Mouse (Mus musculus): Measurements from ENCODE around the gene Cd84. TPM values are rescaled to one million over a fixed set of nuclear protein-coding genes. Genes with fewer than 3 reads are reported as not detected.

Gene Cd84
- polyA plus RNA-seq, 1 experiment from 2014 or later, result 1.2 TPM

DNA sequence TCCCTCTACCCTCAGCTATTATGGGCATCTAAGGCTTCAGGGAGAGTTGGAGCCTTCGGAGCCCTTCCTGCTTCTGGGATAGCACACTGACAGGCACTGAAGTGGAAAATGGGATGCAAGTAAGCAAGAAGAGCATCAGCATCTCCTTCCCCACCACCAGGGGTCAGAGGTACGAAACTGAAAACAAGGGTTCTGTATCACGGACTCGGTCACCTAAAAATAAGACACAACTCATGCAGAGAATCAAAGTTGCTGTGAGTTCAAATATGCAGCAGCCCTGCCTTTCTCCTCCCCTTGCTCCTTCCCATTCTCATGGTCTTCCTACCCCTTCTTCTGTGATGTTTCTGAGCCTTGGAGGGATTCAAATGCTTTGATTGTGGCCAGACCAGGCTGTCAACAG, 14.0 kb upstream of the Cd84 start:
- Histone ChIP-seq H3K36me3 (ENCODE audit: control insufficient read depth, insufficient read depth, low read length) (no peaks in the 10 kb centered on the region), H3K9ac (ENCODE audit: low read length) (no peak overlapping the region), H3K4me2 (ENCODE audit: low read depth) (no peak overlapping the region), H3K4me1 (ENCODE audit: control insufficient read depth, insufficient read depth, low read length) (no peaks in the 10 kb centered on the region), H3K9me3 (ENCODE audit: control insufficient read depth, low read length) (no peaks in the 10 kb centered on the region), H3K4me3 (ENCODE audit: low read depth, low read length) (no peak overlapping the region), H3K27me3 (ENCODE audit: control insufficient read depth, insufficient read depth, low read length) (no peaks in the 10 kb centered on the region), H3K27ac (ENCODE audit: low read depth, low read length) (no peak overlapping the region)
- no peak for ATAC-seq (ENCODE audit: insufficient read depth, low FRiP score, low TSS enrichment)
- WGBS, result 53% methylated on average over 4 of the region's 4 CpGs
- DNase-seq (ENCODE audit: low spot score), result no peak

DNA sequence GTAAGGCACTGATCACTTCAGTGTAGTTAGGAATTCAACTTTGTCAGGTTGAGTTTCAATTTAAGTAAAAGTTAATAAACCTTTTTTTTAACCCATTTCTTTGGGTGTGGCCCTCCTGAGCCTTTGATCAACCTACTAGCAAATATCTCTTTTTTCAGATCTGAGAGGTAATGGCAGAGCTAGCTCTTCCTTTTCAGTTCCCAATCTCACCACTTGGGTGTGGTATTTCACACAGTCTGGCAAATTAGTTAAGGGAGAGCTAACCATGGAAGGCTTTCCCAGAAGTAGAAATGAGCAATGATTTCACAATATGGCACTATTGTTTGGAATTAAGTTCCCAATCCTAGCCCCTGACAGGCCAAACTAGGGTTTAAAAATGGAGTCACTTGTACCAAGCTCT, 13.3 kb upstream of the Cd84 start:
- Histone ChIP-seq H3K4me3 (ENCODE audit: low read depth, low read length) (no peak overlapping the region), H3K4me1 (ENCODE audit: control insufficient read depth, insufficient read depth, low read length) (no peaks in the 10 kb centered on the region), H3K27ac (ENCODE audit: low read depth, low read length) (no peak overlapping the region), H3K9me3 (ENCODE audit: control insufficient read depth, low read length) (no peaks in the 10 kb centered on the region), H3K4me2 (ENCODE audit: low read depth) (no peak overlapping the region), H3K27me3 (ENCODE audit: control insufficient read depth, insufficient read depth, low read length) (no peaks in the 10 kb centered on the region), H3K9ac (ENCODE audit: low read length) (no peak overlapping the region), H3K36me3 (ENCODE audit: control insufficient read depth, insufficient read depth, low read length) (no peaks in the 10 kb centered on the region)
- DNase-seq (ENCODE audit: low spot score) (no peak), ATAC-seq (ENCODE audit: insufficient read depth, low FRiP score, low TSS enrichment) (peak; percentile 50; the same call in 1 of the 2 replicates)

DNA sequence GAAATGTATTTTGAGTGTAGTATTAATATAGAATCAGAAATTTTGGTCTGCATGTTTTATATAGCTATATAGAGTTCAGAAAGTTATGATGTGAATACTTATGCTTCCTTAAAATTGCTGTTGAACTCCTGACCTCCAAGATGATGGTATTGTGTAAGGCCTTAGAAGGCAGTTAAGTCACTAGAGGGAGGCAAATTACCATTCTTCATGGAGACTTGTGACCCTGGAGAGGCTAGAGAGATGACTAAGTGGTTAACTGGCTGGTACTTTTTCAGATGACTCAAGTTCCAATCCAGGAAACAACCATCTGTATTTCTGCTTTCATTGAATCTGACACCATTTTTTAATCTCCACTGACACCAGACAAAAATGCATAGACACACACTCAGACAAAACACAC, 11.8 kb upstream of the Cd84 start:
- Histone ChIP-seq H3K9me3 (ENCODE audit: control insufficient read depth, low read length) (no peaks in the 10 kb centered on the region), H3K4me2 (ENCODE audit: low read depth) (no peak overlapping the region), H3K4me1 (ENCODE audit: control insufficient read depth, insufficient read depth, low read length) (no peaks in the 10 kb centered on the region), H3K36me3 (ENCODE audit: control insufficient read depth, insufficient read depth, low read length) (no peaks in the 10 kb centered on the region), H3K9ac (ENCODE audit: low read length) (no peak overlapping the region), H3K4me3 (ENCODE audit: low read depth, low read length) (no peak overlapping the region), H3K27ac (ENCODE audit: low read depth, low read length) (no peak overlapping the region), H3K27me3 (ENCODE audit: control insufficient read depth, insufficient read depth, low read length) (no peaks in the 10 kb centered on the region)
- ATAC-seq (ENCODE audit: insufficient read depth, low FRiP score, low TSS enrichment), result no peak
- DNase-seq (ENCODE audit: low spot score), result no peak

DNA sequence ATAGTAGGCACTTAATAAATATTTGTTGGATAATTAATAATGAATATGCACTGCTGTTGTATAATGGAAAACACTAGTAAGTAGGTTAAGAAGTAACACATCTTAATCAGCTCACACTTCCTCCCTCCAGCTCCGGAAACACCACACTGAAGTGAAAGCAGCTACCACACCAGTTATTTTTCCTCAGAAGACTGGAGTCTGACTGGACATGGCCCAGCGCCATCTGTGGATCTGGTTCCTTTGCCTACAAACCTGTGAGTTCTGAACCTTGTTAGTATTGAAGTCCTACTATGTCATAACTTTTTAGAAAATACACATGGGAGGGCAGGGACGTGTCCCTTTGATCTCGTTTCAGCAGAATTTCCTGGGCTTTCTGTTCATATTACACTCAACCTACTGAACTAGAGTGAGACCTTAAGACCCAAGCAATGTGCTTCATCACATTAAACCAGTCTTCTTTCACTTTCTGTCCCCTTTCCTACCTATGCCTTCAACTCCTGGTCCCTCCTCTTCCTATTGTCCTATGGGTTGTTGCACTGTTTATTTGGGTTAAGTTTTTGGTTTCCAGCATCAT, 1.0 kb downstream of the Cd84 start:
- Histone ChIP-seq H3K9ac (ENCODE audit: low read length) (no peak overlapping the region), H3K4me3 (ENCODE audit: low read depth, low read length) (no peak overlapping the region), H3K4me1 (ENCODE audit: control insufficient read depth, insufficient read depth, low read length) (no peaks in the 10 kb centered on the region), H3K4me2 (ENCODE audit: low read depth) (no peak overlapping the region), H3K27me3 (ENCODE audit: control insufficient read depth, insufficient read depth, low read length) (no peaks in the 10 kb centered on the region), H3K9me3 (ENCODE audit: control insufficient read depth, low read length) (no peaks in the 10 kb centered on the region), H3K36me3 (ENCODE audit: control insufficient read depth, insufficient read depth, low read length) (no peaks in the 10 kb centered on the region), H3K27ac (ENCODE audit: low read depth, low read length) (no peak overlapping the region)
- no peak for DNase-seq (ENCODE audit: low spot score)
- WGBS, result 82% methylated on average over 4 of the region's 4 CpGs
- ATAC-seq (ENCODE audit: insufficient read depth, low FRiP score, low TSS enrichment), result no peak

DNA sequence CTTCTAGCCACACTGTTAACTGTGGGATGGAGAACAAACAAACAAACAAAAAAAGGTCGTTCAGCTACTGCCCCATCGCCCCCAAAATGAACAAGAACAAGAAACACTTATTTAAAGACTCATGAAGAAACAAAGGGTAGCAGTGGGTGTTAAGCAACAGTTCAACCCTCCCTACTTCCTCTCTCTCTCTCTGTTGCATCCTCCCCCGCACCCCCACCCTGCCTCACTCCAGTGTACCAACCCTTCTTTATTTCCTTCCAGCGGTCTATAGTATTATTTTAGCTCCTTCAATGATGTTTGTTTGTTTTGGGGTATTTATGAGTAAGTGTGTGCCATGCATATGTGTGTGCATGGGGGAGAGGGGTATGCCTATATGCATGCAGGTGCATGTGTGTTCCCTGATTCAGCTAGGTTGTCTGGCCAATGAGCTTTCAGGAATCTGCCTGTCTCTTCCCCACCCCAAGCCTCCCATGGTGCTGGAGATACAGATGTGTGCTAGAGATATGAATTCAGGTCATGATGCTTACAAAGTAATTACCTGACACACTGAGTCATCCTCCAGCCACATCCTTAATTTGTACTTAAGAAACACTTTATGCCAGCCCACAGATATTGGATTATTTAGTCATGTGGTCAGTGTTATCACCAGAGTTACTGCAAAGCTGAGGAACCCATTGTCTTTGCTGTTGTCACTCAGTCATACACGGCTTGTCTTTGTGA, 5.7 kb downstream of the Cd84 start:
- WGBS, result 81% methylated on average over 5 of the region's 5 CpGs
- DNase-seq (ENCODE audit: low spot score) (no peak), ATAC-seq (ENCODE audit: insufficient read depth, low FRiP score, low TSS enrichment) (no peak)
- H3K9me3 ChIP-seq (ENCODE audit: control insufficient read depth, low read length), result no peaks in the 10 kb centered on the region
- H3K36me3 ChIP-seq (ENCODE audit: control insufficient read depth, insufficient read depth, low read length), result no peaks in the 10 kb centered on the region
- H3K4me2 ChIP-seq (ENCODE audit: low read depth), result no peak overlapping the region
- no peaks in the 10 kb centered on the region for H3K4me1 ChIP-seq (ENCODE audit: control insufficient read depth, insufficient read depth, low read length)
- H3K4me3 ChIP-seq (ENCODE audit: low read depth, low read length), result no peak overlapping the region
- no peak overlapping the region for H3K9ac ChIP-seq (ENCODE audit: low read length)
- H3K27ac ChIP-seq (ENCODE audit: low read depth, low read length), result no peak overlapping the region
- H3K27me3 ChIP-seq (ENCODE audit: control insufficient read depth, insufficient read depth, low read length), result no peaks in the 10 kb centered on the region

DNA sequence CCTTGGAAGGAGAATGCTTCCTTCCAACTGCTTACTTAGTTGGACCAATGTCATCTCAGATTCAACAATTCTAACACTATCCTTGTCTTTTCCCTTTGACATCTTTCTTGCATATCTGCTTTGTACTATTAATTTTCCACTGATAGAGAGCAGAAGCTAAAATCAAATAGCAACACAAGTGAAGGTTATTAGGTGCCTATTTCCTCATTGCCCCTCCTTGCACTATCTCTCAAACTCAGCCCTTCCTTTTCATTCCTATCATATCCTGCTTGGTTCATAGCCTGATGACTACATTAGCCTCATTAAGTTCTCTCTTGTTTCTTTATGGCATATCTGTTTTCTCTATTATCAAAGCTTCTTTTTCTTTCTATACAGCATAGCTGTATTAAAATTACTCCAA, 8.7 kb downstream of the Cd84 start:
- Histone ChIP-seq H3K9ac (ENCODE audit: low read length) (no peak overlapping the region), H3K4me3 (ENCODE audit: low read depth, low read length) (no peak overlapping the region), H3K4me1 (ENCODE audit: control insufficient read depth, insufficient read depth, low read length) (no peaks in the 10 kb centered on the region), H3K9me3 (ENCODE audit: control insufficient read depth, low read length) (no peaks in the 10 kb centered on the region), H3K36me3 (ENCODE audit: control insufficient read depth, insufficient read depth, low read length) (no peaks in the 10 kb centered on the region), H3K27ac (ENCODE audit: low read depth, low read length) (no peak overlapping the region), H3K27me3 (ENCODE audit: control insufficient read depth, insufficient read depth, low read length) (no peaks in the 10 kb centered on the region), H3K4me2 (ENCODE audit: low read depth) (no peak overlapping the region)
- no peak for DNase-seq (ENCODE audit: low spot score)
- ATAC-seq (ENCODE audit: insufficient read depth, low FRiP score, low TSS enrichment), result no peak

DNA sequence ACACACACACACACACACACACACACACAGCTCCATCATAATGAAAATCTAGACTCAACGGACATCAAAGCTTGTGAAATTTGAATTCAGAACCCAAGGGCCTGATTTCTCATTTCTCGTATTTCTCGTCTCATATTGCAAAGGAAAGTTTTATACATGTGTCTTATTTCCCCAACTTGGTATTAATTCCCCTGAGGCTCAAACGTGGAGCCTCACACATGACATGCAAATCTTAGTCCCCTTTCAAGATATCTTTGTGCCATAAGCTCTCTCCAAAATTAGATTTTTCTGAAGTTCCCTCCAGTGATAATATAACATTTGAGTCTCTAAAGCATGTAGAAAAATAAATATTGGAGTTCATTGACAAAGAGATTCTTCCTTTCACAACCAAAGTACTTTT, 9.3 kb downstream of the Cd84 start:
- DNase-seq (ENCODE audit: low spot score), result no peak
- Histone ChIP-seq H3K4me3 (ENCODE audit: low read depth, low read length) (no peak overlapping the region), H3K36me3 (ENCODE audit: control insufficient read depth, insufficient read depth, low read length) (no peaks in the 10 kb centered on the region), H3K27me3 (ENCODE audit: control insufficient read depth, insufficient read depth, low read length) (no peaks in the 10 kb centered on the region), H3K4me1 (ENCODE audit: control insufficient read depth, insufficient read depth, low read length) (no peaks in the 10 kb centered on the region), H3K9me3 (ENCODE audit: control insufficient read depth, low read length) (no peaks in the 10 kb centered on the region), H3K27ac (ENCODE audit: low read depth, low read length) (no peak overlapping the region), H3K9ac (ENCODE audit: low read length) (no peak overlapping the region), H3K4me2 (ENCODE audit: low read depth) (no peak overlapping the region)
- WGBS, result 86% methylated on average over 4 of the region's 4 CpGs
- no peak for ATAC-seq (ENCODE audit: insufficient read depth, low FRiP score, low TSS enrichment)

DNA sequence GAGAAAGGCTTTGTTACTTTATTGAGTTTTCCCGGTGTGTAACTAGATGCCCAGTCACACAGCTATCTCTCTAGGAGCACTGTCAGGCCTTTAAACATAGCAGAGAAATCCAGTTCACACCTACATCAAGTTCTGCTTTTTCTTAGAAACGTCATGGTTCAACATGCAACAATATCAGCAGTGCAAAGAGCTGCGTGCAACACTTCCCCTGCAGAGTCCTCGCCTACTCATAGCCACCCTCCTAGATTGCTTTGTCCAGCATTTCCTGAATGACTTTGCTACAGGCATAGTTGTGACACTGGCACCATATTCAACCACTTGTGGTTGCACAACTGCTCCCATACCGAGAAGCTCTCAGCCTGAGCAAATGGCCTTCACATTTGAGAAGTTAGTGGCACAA, 10.0 kb downstream of the Cd84 start:
- no peak for DNase-seq (ENCODE audit: low spot score)
- Histone ChIP-seq H3K4me1 (ENCODE audit: control insufficient read depth, insufficient read depth, low read length) (no peaks in the 10 kb centered on the region), H3K4me3 (ENCODE audit: low read depth, low read length) (no peak overlapping the region), H3K4me2 (ENCODE audit: low read depth) (no peak overlapping the region), H3K27me3 (ENCODE audit: control insufficient read depth, insufficient read depth, low read length) (no peaks in the 10 kb centered on the region), H3K9ac (ENCODE audit: low read length) (no peak overlapping the region), H3K9me3 (ENCODE audit: control insufficient read depth, low read length) (no peaks in the 10 kb centered on the region), H3K27ac (ENCODE audit: low read depth, low read length) (no peak overlapping the region), H3K36me3 (ENCODE audit: control insufficient read depth, insufficient read depth, low read length) (no peaks in the 10 kb centered on the region)
- 87% methylated on average over 5 of the region's 5 CpGs for WGBS
- no peak for ATAC-seq (ENCODE audit: insufficient read depth, low FRiP score, low TSS enrichment)

DNA sequence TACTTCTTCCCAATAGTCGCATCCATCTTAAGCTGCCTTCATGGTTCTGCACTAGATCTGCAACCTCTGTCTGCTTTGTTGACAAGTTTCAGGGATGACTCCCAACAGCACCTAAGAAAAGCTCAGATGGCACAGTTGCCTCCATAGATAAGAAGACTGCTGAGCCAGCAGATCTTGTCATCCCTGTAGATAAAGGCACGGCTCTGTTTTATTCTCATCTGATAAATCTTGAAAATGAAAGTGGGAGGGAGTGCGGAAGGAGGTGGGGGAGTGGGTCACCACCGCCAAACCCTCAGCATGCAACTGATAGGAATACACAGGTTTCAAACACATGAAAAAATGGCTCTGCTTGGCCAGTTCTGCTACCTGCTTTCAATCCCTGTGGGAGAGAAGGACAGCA, 26.0 kb downstream of the Cd84 start:
- Histone ChIP-seq H3K27ac (ENCODE audit: low read depth, low read length) (no peak overlapping the region), H3K9ac (ENCODE audit: low read length) (no peak overlapping the region), H3K9me3 (ENCODE audit: control insufficient read depth, low read length) (no peaks in the 10 kb centered on the region), H3K4me1 (ENCODE audit: control insufficient read depth, insufficient read depth, low read length) (no peaks in the 10 kb centered on the region), H3K27me3 (ENCODE audit: control insufficient read depth, insufficient read depth, low read length) (no peaks in the 10 kb centered on the region), H3K4me3 (ENCODE audit: low read depth, low read length) (no peak overlapping the region), H3K4me2 (ENCODE audit: low read depth) (no peak overlapping the region), H3K36me3 (ENCODE audit: control insufficient read depth, insufficient read depth, low read length) (no peaks in the 10 kb centered on the region)
- ATAC-seq (ENCODE audit: insufficient read depth, low FRiP score, low TSS enrichment) (no peak), DNase-seq (ENCODE audit: low spot score) (no peak)
- WGBS, result 92% methylated on average over 4 of the region's 4 CpGs

All from neural tube, embryonic 11.5 days (tissue).